Mouse (Mus musculus): Measurements from ENCODE around the gene Srgn.

- no peak for TF ChIP-seq CTCF (IDR thresholded peaks at IDR 0.05; ENCODE audit: low read depth)
- TF ChIP-seq EP300 (IDR thresholded peaks at IDR 0.05; ENCODE audit: low read depth) = no peak
Measured at GRCm38 (mm10) chr10:62555705-62556557, 28.7 kb upstream of the Srgn start.

Data from liver, embryonic 14.5 days (tissue).